Mouse (Mus musculus) megakaryocyte, embryonic 14.5 days (primary cell): Measurements from ENCODE around the gene Parp16.

ENCODE experiments used
- FLI1 ChIP-seq: IDR thresholded peaks from 2 replicates; pipeline ENCODE4 v1.6.1; 2012; ENCODE audit warnings: low read length, inconsistent platforms, mixed read lengths
- GATA1 ChIP-seq: IDR thresholded peaks from 3 replicates; pipeline ENCODE4 v1.6.1; 2012; ENCODE audit warnings: mixed read lengths, low read length, inconsistent platforms, borderline replicate concordance

- TF ChIP-seq GATA1 = no peak
- no peak for TF ChIP-seq FLI1
These were observed 5.5 kb downstream of the Parp16 start for GRCm38 (mm10) chr9:65200606-65201005.
